Mouse (Mus musculus): ENCODE data around the gene 4930442H23Rik.
"Not testable (repeated sequence)": the region's sequence is repeated elsewhere in the genome, so short reads cannot be mapped to it uniquely, and the experiment has no call there.

4930442H23Rik gene

GRCm38 (mm10) chr10:81176466-81177271 is 7.0 kb downstream of the 4930442H23Rik start, which contains the start of gene Eef2:
TSS of gene Eef2 (plus strand) at chr10:81176631.
- DNase-seq, result peak; percentile 100

GRCm38 (mm10) chr10:81175936-81176465 is 7.6 kb downstream of the 4930442H23Rik start:
- DNase-seq, result no peak

- DNase-seq, result not testable (repeated sequence)
These were observed 8.3 kb downstream of the 4930442H23Rik start for GRCm38 (mm10) chr10:81175345-81175701.

GRCm38 (mm10) chr10:81174617-81175344 is 8.9 kb downstream of the 4930442H23Rik start:
- peak; percentile 93 to 97 for DNase-seq

DNA sequence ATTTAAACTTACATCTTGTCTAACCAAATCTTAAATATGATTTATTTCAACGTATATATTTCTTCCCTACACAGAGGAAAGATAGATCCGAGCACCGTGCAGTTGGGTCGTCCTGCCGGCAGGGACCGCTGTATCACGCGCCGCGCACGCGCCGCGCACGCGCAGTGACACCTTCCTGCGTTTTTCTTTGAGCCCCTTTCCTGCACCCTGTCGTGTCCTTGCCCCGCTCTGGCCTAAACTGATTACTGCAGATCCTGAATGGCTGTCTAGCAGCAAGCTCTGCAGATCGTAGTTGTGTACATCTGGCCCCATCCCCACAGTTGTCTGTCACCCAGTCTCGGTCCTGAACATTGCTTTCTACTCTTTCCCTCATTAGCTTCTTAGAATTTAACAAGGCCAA is 10.5 kb downstream of the 4930442H23Rik start:
- DNase-seq, result peak; percentile 86

- peak in 1 of 2 experiments; percentile 35 for DNase-seq
These were observed 14.2 kb downstream of the 4930442H23Rik start for GRCm38 (mm10) chr10:81169411-81169900.

DNA sequence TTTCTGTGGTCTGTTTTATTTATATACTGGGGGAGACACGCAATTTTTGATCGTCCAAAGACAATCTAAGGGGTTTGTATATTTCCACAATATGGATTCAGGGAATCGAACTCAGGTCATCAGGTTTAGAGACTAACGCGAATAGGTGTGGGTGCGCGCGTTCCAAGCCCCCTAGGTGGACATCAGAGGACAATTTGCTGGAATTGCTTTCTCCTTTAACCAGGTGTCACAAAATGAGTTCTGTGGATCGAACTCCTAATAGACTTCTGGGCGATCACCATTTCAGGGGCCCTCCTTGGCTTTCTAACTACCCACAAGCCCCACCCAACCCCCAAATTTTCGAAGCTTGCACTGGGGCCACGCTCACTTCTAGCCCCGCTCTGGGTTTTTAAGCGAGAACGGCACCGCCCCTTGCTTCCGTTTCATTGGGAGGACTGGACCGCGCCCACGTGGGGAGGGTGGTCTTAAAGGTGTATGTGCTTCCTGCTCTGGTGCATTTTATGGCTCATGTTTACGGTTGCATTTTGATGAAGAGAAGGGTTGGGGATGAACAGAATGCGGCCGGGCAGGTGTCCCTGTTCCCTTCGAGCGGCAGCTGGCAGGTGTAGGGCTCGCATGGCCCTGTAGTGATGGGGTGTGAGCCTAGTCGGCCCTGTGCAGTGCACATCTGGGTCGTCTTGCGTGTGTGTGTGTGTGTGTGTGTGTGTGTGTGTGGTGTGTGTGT is 15.0 kb downstream of the 4930442H23Rik start:
- peak; percentile 76 to 83 for DNase-seq

- no peak for DNase-seq
These were observed 15.6 kb downstream of the 4930442H23Rik start for GRCm38 (mm10) chr10:81168087-81168431.

DNA sequence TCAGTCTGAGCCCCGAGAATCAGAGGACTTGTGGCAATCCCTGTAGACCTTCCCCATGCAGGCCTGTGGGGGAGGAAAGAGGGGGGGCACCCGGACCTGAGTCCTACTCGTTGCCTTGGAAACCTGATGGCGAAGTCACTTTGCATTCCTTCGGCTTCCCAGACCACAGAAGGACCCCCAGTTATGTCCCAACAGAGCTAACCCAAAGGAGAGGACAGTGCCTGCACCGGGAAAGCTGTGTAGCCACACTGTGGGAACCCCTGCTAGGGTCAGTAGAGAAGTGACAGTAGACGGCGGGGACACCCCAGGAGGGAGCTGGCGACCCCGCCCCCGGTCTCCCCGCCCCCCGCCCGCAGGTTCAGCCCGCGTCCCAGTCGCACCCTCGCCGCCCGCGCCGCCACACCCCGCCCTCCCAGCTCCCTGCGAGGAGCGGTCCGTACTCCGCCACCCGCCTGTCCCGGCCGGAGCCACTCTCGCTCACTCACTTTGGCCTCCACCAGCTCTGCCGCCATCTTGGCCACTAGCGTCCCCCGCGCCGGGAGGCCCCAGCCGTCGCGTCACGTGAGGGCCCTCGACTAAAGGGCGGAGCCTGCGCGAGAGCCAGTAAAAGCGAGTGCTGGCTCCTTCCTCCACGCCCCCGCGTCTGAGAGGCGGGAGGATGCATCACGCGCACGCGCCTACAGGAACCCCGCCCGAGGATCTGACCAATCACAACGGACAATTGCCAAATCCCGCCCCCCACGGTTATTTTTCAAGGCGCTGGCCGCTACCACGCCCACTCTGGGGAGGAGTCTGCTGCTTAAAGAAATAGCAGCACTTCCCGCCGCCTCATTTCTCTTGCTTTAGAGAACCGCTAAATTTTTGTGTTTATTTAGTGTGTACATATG is 16.2 kb downstream of the 4930442H23Rik start, which contains the start of gene Pias4:
Gene Pias4 (minus strand): TSS at position 724 of the 887 bp plus-strand sequence.
- peak; percentile 100 for DNase-seq

DNA sequence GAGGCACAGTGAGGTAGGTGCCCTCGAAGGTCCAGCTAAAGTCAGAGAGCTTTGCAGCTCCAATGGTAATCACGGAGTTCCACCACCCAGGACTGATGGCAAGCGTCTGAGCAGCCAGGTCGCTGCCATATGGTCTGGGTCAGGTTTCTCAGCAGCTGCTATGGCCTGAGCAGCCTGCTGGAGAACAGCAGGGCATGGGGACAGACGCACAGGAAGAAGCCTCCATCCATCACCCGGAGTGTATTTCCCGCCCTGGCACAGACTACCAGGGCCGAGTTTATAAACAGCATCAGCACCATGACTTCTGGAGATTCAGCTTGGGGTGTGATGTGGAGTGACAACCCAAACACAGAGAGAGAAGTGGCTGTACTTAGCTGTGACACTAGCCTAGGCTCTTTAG is 18.5 kb downstream of the 4930442H23Rik start:
- DNase-seq, result peak; percentile 66 to 71

- no peak for DNase-seq
These were observed 21.4 kb downstream of the 4930442H23Rik start for GRCm38 (mm10) chr10:81162318-81162652.

DNA sequence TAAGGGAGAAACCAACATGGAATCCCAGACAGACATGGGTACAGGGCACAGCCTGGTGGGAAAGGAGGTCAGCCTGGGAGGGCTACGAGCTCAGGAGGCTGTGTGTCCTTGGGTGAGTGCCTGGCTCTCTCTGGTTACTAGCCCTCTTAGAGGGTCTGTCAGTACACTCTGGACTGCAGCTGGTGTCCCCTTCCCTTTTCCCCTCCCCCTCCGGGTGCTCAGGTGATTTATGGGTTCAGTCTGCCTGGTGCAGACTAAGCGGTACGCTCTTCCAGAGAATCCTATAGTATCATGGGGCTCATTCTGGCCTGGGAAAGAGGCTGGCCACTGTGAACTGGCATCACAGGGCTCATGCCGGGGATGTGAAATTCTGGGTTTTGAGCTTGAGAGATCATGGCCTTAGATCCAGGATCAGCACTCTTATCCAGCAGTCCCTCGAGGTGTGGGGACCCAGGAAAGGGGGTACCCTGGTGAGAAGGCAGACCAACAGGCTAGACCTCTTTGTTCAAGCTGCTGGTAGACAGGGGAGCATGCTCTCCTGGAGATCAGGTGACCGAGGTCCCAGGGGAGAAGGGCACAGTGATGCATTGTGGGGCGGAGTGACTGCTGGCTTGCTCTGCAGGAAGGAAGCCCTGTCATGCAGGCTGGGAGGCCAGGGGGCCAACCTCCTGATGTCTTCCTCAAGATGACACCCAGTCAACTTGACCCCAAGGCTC is 21.9 kb downstream of the 4930442H23Rik start:
- no peak for DNase-seq

DNA sequence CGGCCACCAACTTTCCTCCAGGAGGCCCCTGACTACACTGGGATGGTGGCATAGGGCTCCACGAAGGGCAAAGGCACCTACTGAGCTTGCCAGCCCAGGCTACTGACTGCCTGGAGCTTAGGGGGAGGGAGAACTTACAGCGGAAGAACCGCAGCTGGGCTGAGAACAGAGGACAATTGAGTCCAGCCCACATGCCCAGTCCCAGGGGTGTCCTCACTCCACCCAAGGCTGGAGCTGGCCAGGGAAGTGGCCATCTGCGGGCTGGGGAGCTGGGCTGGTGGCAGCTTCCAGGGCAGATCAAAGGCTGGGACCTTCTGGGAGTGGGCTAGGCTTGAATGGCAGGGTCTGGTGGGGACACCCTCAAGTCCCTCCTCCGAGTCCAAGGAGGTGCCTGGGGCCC is 28.9 kb downstream of the 4930442H23Rik start:
- no peak for DNase-seq

DNA sequence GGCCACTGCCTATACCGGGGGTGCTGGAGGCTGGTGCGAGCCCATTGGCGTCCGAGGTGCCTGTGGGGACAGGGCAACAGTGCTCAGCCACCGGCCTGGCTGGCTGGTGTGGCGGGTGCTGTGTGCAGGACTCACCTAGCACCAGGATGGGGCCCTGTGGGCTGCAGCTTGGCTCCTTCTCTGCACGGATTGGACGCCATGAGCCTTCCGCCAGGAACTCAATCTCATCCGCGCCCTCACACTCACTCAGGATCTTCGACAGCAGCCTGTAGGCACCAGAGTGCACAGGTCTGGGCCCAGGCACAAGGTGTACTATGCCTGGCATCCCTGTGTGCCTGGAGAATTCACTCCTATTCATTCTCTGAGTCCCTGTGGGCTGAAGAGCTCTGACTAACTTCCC is 29.3 kb downstream of the 4930442H23Rik start:
- no peak for DNase-seq

DNA sequence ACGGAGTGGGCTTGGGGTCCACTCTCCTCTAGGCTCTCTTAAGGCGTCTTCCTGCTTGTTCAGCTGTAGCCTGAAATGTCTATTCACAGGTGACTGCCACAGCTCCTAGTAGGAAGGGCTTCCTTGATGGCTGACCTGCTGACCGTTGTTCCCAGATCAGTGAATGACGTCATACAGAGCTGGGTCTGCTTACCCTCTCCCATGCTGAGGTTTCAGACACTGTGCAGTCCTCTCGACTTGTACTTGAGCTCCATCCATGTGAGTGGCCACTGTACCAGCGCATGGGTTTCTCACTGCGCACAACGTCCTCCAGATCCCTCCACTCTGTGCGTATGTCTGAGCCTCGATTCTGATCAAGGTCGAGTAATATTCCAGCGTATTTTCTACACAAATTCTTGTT is 31.0 kb downstream of the 4930442H23Rik start:
- no peak for DNase-seq

DNA sequence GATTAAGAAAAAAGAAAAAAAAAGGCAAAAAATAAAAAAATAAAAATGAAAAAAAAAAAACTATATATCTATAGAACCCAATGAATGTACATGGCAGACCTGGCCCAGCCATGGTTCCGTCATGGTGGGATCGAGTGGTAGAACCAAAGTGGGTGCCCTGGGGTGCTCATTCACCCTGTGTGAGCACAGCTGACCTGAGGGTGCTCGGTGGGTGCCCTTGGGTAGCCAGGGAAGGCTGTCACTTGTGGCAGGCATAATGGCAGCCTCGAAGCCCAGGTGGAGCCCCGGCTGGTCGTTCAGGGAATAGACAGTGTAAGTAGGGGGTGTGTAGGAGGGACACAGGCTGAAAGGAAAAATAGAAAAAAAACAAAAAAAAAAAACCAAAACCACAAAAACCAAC is 32.4 kb downstream of the 4930442H23Rik start:
- DNase-seq, result no peak

DNA sequence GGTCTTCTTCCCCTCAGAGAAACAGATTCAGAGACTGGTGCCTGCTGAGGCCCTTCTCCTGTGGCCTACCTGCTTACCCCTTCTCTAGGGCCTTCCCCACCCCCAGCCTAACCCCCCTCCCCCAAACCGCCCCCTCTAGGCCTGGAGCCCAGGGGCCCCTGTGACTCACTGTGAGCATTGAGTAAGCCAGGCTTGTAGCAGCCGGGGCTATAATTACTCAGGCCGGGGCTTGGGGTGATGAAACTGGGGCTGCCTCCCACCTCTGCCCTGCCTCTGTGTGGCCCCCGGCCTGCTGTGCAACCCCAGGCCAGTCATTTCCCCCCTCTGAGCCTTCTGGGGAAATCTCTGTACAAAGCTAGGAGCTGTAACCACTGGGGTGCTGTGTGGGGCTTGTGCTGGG is 37.4 kb downstream of the 4930442H23Rik start:
- no peak for DNase-seq

DNA sequence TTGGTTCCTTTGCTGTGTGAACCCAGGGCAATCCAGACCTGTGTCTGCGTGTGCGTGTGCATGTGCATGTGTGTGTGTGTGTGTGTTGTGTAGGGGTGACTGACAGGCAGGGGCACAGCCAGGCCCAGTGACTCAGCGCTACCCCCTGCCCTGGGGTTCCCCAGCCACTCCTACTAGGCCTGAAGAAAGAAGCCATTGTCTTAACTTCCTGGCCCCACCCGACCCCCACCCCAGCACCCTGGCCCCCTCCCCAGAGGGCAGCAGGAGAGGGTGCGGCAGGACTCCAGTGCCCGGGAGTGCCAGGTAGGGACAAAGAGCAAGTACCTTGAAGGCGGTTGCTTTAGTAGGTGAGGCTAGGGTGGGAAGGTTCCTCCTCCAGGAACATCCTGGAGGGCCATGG is 37.9 kb downstream of the 4930442H23Rik start:
- DNase-seq, result no peak

DNA sequence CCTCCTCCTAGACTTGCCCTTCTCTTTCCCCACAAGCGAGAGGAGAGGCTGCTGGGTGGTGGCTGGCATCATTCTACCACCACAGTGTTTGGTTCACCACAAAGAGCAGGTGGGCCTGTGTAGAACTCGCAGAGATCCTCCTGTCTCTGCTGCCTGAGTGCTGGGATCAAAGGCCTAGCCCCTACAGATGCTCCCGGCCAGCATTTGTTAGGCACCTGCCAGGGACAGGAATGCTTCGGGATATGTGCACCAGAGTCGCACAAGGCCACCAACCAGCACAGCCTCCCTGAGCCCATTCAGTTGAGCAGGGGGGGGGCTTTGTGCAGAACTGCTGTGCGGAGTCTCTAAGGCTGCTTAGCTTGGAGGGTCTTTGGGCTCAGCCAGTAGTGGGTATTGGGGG is 38.3 kb downstream of the 4930442H23Rik start:
- DNase-seq, result no peak

- DNase-seq, result no peak
These were observed 39.0 kb downstream of the 4930442H23Rik start for GRCm38 (mm10) chr10:81144667-81145066.

DNA sequence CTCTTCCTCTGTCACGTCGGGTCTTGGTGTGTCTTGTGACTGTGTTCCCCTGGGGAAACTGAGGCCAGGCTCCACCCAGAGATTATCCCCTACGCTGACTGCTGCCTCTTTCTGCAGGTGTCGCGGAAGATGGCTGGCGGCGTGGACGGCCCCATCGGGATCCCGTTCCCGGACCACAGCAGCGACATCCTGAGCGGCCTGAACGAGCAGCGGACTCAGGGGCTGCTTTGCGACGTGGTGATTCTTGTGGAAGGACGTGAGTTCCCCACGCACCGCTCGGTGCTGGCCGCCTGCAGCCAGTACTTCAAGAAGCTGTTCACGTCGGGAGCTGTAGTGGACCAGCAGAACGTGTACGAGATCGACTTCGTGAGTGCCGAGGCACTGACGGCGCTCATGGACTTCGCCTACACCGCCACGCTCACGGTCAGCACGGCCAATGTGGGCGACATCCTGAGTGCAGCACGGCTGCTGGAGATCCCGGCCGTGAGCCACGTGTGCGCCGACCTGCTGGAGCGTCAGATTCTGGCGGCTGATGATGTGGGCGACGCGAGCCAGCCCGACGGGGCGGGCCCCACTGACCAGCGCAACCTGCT is 39.7 kb downstream of the 4930442H23Rik start:
- no peak for DNase-seq

All from cerebellum, postnatal 36 days (tissue).